Mouse (Mus musculus) liver, embryonic 14.5 days (tissue): Measurements from ENCODE around the gene Helz2. TPM values are rescaled to one million over a fixed set of nuclear protein-coding genes. Genes with fewer than 3 reads are reported as not detected.
"Not testable (repeated sequence)": the region's sequence is repeated elsewhere in the genome, so short reads cannot be mapped to it uniquely, and the experiment has no call there.

Experiments
- ATAC-seq: fragments of 200-750 bp; cut with Nextera tagmentation; 2 replicates; pipeline ENCODE4 v1.8.0; 2017; ENCODE audit warnings: moderate number of reproducible peaks, mild to moderate bottlenecking, moderate library complexity; ENCODE audit not compliant: insufficient read depth
- DNase-seq, 3 experiments: peaks; one replicate each; pipeline ENCODE4 v3.0.0-alpha.2; 2012 to 2013; ENCODE audit warnings: low read depth in 3 of 3, low spot score in 3 of 3
- H3K27ac ChIP-seq: fragments of 300-500 bp; sonication (generic); 2 replicates; pipeline ENCODE4 v1.5.1; 2014; ENCODE audit warnings: moderate library complexity, mild to moderate bottlenecking, control low read depth, inconsistent platforms
- H3K27me3 ChIP-seq: fragments of 300-500 bp; sonication (generic); 2 replicates; pipeline ENCODE4 v1.6.1; 2014; ENCODE audit warnings: mild to moderate bottlenecking, low read length, moderate library complexity; ENCODE audit not compliant: control insufficient read depth, insufficient read depth
- H3K36me3 ChIP-seq: fragments of 300-500 bp; sonication (generic); replicated peaks from 2 replicates; pipeline ENCODE4 v1.6.1; 2014; ENCODE audit warnings: low read depth; ENCODE audit not compliant: control insufficient read depth, insufficient read depth
- H3K4me1 ChIP-seq, 2 experiments: fragments of 200-500 bp in 1 of 2; fragments of 300-500 bp in 1 of 2; sonication (generic) in 1 of 2; replicated peaks; 2 replicates each; pipeline ENCODE4 v1.6.1; 2012 to 2014; ENCODE audit warnings: antibody characterized with exemption in 1 of 2, inconsistent platforms in 1 of 2, low read length in 1 of 2; ENCODE audit not compliant: control insufficient read depth in 2 of 2, insufficient read depth in 2 of 2
- H3K4me2 ChIP-seq: fragments of 300-500 bp; sonication (generic); 2 replicates; pipeline ENCODE4 v1.6.1; 2014; ENCODE audit warnings: low read depth, mild to moderate bottlenecking, control low read depth, moderate library complexity
- H3K4me3 ChIP-seq, 2 experiments: fragments of 200-500 bp in 1 of 2; fragments of 300-500 bp in 1 of 2; sonication (generic) in 1 of 2; 2 replicates each; pipeline ENCODE4 v1.5.1; 2012 to 2014; ENCODE audit warnings: low read depth in 2 of 2, low read length in 2 of 2, mild to moderate bottlenecking in 2 of 2, control low read depth in 1 of 2, inconsistent platforms in 1 of 2, moderate library complexity in 1 of 2; ENCODE audit not compliant: insufficient read depth in 1 of 2
- H3K9ac ChIP-seq: fragments of 300-500 bp; sonication (generic); replicated peaks from 2 replicates; pipeline ENCODE4 v1.6.1; 2014; ENCODE audit warnings: mild to moderate bottlenecking, control low read depth, moderate library complexity
- H3K9me3 ChIP-seq: fragments of 300-500 bp; sonication (generic); 2 replicates; pipeline ENCODE4 v1.6.1; 2016; ENCODE audit warnings: low read length, mixed read lengths; ENCODE audit not compliant: control insufficient read depth
- CTCF ChIP-seq: IDR thresholded peaks from 2 replicates; pipeline ENCODE4 v1.5.1; 2016; ENCODE audit warnings: antibody characterized with exemption, low read depth, control low read depth
- EP300 ChIP-seq: IDR thresholded peaks from 2 replicates; pipeline ENCODE4 v1.6.1; 2016; ENCODE audit warnings: antibody characterized with exemption, low read depth
- WGBS: fragments of 180-500 bp; shearing (Covaris S2); extraction: QIAGEN DNeasy Blood & Tissue Kit; methylation state at CpG from one replicate; pipeline ENCODE4 v1.1.7; 2014; ENCODE audit not compliant: insufficient replicate concordance; 5-methylcytosine and 5-hydroxymethylcytosine counted together
- polyA plus RNA-seq, 2 experiments: library from polyadenylated mRNA; depleted of rRNA in 1 of 2; stranded (reverse) in 1 of 2; unstranded in 1 of 2; fragments of >200 nt; fragmentation: Nextera tagmentation in 1 of 2; extraction: Ambion mirVana in 1 of 2; gene quantifications; 2 replicates each; pipeline versions ENCODE4 v1.2.1 to v1.2.3; 2012 to 2014

Helz2 gene
- polyA plus RNA-seq, 2 experiments, result 1.6 to 4.6 TPM

DNA sequence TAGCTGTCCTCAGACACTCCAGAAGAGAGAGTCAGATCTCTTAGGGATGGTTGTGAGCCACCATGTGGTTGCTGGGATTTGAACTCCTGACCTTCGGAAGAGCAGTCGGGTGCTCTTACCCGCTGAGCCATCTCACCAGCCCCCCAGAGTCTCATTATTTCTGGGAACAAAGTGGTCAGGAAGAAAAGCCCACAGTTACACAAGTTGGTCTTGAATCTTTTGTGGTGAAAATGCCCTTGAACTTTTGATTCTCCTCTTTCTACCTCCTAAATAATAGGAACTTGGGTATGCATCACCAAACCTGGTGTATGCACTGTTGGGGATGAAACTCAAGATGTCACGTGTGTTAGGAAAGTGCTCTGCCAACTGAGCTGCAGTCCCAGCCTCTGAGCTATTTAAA, 49.9 kb downstream of the Helz2 start:
- H3K27ac ChIP-seq, result no peak overlapping the region
- no peaks in the 10 kb centered on the region for H3K27me3 ChIP-seq
- H3K4me1 ChIP-seq, result peaks cover 17 to 19% of the 10 kb centered on the region in 2 experiments
- TF ChIP-seq EP300 (no peak), CTCF (no peak)
- H3K4me2 ChIP-seq, result no peak overlapping the region
- no peak for DNase-seq
- H3K9me3 ChIP-seq, result no peaks in the 10 kb centered on the region
- H3K36me3 ChIP-seq, result no peaks in the 10 kb centered on the region
- ATAC-seq, result no peak
- no peak overlapping the region for H3K4me3 ChIP-seq
- no peak overlapping the region for H3K9ac ChIP-seq
- 61% methylated on average over 4 of the region's 4 CpGs for WGBS

DNA sequence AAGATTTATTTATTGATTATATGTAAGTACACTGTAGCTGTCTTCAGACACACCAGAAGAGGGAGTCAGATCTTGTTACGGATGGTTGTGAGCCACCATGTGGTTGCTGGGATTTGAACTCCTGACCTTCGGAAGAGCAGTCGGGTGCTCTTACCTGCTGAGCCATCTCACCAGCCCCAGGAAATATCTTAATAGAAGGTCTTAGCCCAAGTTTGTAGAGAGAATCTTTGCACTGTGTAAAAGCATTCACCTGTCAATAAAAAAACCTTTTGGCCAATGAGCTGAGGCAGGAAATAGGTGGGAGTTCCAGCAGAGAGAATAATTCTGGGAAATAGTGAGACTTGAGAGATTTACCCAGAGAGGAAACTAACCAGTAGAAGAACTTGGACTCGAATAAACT, 50.4 kb downstream of the Helz2 start:
- not testable (repeated sequence) for DNase-seq

DNA sequence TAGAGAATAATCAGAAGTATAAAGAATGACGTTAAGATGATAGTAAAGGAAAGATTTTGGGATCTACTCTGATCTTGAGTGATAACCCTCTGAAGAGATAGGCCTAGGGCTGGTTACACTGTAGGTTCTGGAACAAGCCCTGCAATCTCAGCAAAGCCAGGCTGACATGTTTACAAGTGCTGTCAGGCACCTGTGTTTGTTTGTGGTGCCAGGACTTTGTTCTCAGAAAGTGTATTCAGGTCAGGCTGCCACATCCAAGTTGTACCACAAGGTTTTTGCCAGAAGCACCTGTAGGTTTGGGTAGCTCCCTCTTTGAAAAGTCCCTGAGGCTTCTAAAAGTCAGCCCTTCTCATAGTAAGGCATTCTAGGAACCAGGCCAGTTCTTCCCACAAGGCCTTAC, 52.5 kb downstream of the Helz2 start:
- WGBS, result 58% methylated on average over 1 of the region's 1 CpGs
- no peak for DNase-seq
- H3K27me3 ChIP-seq, result no peaks in the 10 kb centered on the region
- no peak overlapping the region for H3K4me2 ChIP-seq
- no peak overlapping the region for H3K27ac ChIP-seq
- peaks cover 8 to 11% of the 10 kb centered on the region in 2 experiments for H3K4me1 ChIP-seq
- H3K9ac ChIP-seq, result no peak overlapping the region
- no peaks in the 10 kb centered on the region for H3K9me3 ChIP-seq
- no peak for TF ChIP-seq CTCF
- TF ChIP-seq EP300, result no peak
- no peaks in the 10 kb centered on the region for H3K36me3 ChIP-seq
- H3K4me3 ChIP-seq, result no peak overlapping the region
- no peak for ATAC-seq

More for the DNA sequence above, 50.4 kb downstream of the Helz2 start:
- 52% methylated on average over 4 of the region's 4 CpGs for WGBS
- H3K9me3 ChIP-seq, H3K4me2 ChIP-seq, H3K4me3 ChIP-seq, H3K36me3 ChIP-seq, H3K9ac ChIP-seq, H3K27me3 ChIP-seq, H3K27ac ChIP-seq, ATAC-seq: not testable (repeated sequence)
- H3K4me1 ChIP-seq, result peaks cover 11 to 16% of the 10 kb centered on the region in 2 experiments

DNA sequence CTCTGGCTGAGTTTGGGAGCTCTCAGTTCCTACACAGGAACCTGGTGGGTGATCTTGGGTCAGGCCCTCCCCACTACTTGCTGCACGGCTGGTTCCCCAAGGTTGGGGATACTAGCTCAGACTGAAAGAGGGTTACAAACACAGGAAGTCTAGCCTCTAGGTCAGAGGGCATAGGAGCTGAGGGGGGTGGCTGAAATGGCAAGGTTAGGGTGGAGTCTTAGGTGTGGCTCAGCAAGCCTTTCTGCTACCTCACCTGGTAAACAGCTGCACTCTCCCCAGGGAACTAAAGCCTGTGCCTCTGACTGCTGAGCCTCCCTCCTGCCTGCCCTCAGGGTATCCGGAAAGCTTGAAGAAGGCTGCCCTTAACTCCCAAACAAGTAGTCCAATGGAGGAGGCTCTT, 53.1 kb downstream of the Helz2 start:
- WGBS, result 68% methylated on average over 2 of the region's 2 CpGs
- H3K4me3 ChIP-seq, result peak overlapping the region in 1 of 2 experiments; percentile 71; a peak in 2 of 4 replicates
- no peaks in the 10 kb centered on the region for H3K27me3 ChIP-seq

DNA sequence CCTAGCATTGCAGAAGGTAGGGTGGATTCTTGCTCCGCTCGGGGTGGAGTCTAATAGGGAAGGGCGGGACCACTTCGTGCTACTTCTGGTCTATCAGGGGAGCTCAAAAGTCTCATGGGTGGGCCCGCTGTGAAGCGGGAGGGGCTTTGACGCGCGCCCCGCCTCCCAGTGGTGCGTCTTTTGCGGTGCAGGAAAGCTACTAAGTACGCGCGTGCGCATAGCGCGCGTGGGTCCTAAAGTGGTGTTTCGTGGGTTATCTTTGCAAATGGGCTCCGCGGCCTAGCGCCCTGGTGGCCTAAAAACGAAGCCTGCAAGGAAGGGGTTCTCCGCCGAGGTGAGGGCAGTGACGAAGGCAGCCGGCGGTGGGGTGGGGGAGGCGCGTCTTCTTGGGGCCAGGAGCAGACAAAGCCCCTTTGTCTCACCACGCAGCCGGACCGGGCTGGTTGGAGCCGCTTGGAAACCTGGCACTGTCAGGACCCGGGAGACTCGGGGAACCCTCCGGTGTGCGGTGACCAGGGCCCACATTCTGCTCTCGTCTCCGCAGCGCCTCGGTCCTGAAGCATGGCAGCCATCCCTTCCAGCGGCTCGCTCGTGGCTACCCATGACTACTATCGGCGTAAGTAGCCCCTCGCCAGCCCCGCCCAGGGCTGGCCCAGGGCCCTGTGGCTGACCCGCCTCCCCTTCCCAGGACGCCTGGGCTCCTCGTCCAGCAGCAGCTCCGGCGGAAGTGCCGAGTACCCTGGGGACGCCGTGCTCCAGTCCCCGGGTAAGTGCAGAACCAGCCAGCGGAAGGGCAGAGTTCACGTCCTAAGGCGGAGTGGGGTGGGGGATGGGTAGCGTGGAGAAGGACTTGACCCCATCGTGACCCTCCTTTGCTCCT, 54.5 kb downstream of the Helz2 start, which contains the start of gene Ppdpf:
Gene Ppdpf (plus strand): TSS at position 127 of the 880 bp plus-strand sequence.
- peak; percentile 91 to 94 (median 94) for DNase-seq
- under 1% methylated on average over 64 of the region's 64 CpGs for WGBS
- Histone ChIP-seq H3K27ac (peak within 1 kb of the TSS; percentile 57), H3K4me3 (peak within 1 kb of the TSS; percentile 71 to 80), H3K9me3 (no peaks in the 10 kb centered on the region), H3K36me3 (no peaks in the 10 kb centered on the region), H3K9ac (peak within 1 kb of the TSS; percentile 91), H3K27me3 (no peaks in the 10 kb centered on the region), H3K4me1 (peaks cover 8 to 11% of the 10 kb centered on the region in 2 experiments), H3K4me2 (peak within 1 kb of the TSS; percentile 96)
- TF ChIP-seq CTCF (peak; percentile 57), EP300 (0 out of 2 replicates have a peak, but pooled peaks have one; percentile 6)
- ATAC-seq, result peak; percentile 97

More for the DNA sequence above, 53.1 kb downstream of the Helz2 start:
- Histone ChIP-seq H3K9ac (peak overlapping the region; percentile 25), H3K9me3 (no peaks in the 10 kb centered on the region), H3K4me1 (peaks cover 8 to 11% of the 10 kb centered on the region in 2 experiments), H3K4me2 (peak overlapping the region; percentile 96), H3K27ac (peak overlapping the region; percentile 42; the same call in 1 of the 2 replicates), H3K36me3 (no peaks in the 10 kb centered on the region)
- TF ChIP-seq EP300, result no peak
- no peak for ATAC-seq
- no peak for DNase-seq
